8 mouse cellular contexts compared by ENCODE assay signal in genomic region chr7:74386257-74386656, GRCm38 (mm10).
DNase-seq lines count a peak whose midpoint lies in the region; ATAC-seq lines count a peak whose summit lies in the region.

No protein-coding gene starts in this region.

- no peak overlapping the region for H3K9ac ChIP-seq in kidney, embryonic 15.5 days

- no peak overlapping the region for H3K4me2 ChIP-seq in kidney, embryonic 15.5 days

- no peak for ATAC-seq in kidney, embryonic 15.5 days (replicated peaks; ENCODE audit: low FRiP score)
- peak; percentile 77 for ATAC-seq in cerebellum, adult (ENCODE audit: insufficient number of reproducible peaks, low FRiP score, low TSS enrichment)

- peak; percentile 49 for DNase-seq in adrenal gland, postnatal 14 days
- no peak for DNase-seq in adrenal gland, adult 2 months
- peak; percentile 61 for DNase-seq in kidney, adult 18-20 months
- DNase-seq in kidney, adult 8-10 months: peak; percentile 47 to 62
- no peak for DNase-seq in thymus, adult 18-20 months
- no peak for DNase-seq in thymus, postnatal 0 days (ENCODE audit: low spot score)

- 68% methylated on average over 5 of the region's 5 CpGs for WGBS in kidney, embryonic 15.5 days

- H3K9me3 ChIP-seq in kidney, embryonic 15.5 days (replicated peaks): no peaks in the 10 kb centered on the region

- no peak overlapping the region for H3K4me3 ChIP-seq in kidney, embryonic 15.5 days (replicated peaks)

- 0 out of 2 replicates have a peak, but pooled peaks cover 3% of the 10 kb centered on the region for H3K27me3 ChIP-seq in kidney, embryonic 15.5 days

- H3K4me1 ChIP-seq in kidney, embryonic 15.5 days: peaks cover 36% of the 10 kb centered on the region

- H3K36me3 ChIP-seq in kidney, embryonic 15.5 days: no peaks in the 10 kb centered on the region

- H3K27ac ChIP-seq in kidney, embryonic 15.5 days: no peak overlapping the region

Comparison
In these comparisons a context has a peak if more than half of its experiments do, and no peak if none do; other contexts are left out.
1. DNase-seq: peak in adrenal gland, postnatal 14 days (single experiment), kidney, adult 18-20 months (single experiment) and kidney, adult 8-10 months (2 of 2); none in adrenal gland, adult 2 months (single experiment), thymus, adult 18-20 months (0 of 2) and thymus, postnatal 0 days (single experiment).